Mouse (Mus musculus) CH12.LX (cell line): ENCODE measurements around the gene Dlg2.

Source experiments
- CHD1 ChIP-seq: IDR thresholded peaks from 2 replicates; pipeline ENCODE4 v1.6.1; 2012; ENCODE audit warnings: low read depth, low read length, improper control_type of control experiment, inconsistent platforms
- CTCF ChIP-seq, 2 experiments: IDR thresholded peaks in 1 of 2; conservative IDR thresholded peaks in 1 of 2; 2 replicates each; pipeline ENCODE4 v1.5.1; 2011 to 2012; ENCODE audit warnings: low read depth in 2 of 2, low read length in 2 of 2, improper control_type of control experiment in 1 of 2, inconsistent platforms in 1 of 2, mild to moderate bottlenecking in 1 of 2, moderate library complexity in 1 of 2
- GABPA ChIP-seq: IDR thresholded peaks from 2 replicates; pipeline ENCODE4 v1.6.1; 2012; ENCODE audit warnings: low read depth, low read length, improper control_type of control experiment, inconsistent platforms; ENCODE audit not compliant: insufficient replicate concordance

- TF ChIP-seq CTCF (conservative IDR thresholded peaks at IDR 0.05 in 1 of 2, IDR thresholded peaks at IDR 0.05 in 1 of 2; ENCODE audit: low read depth in 2 of 2, low read length in 2 of 2) (no peak), GABPA (no peak), CHD1 (no peak)
Observed at GRCm38 (mm10) chr7:91090830-91091683, 614.6 kb downstream of the Dlg2 start.
